Mouse (Mus musculus) embryonic stem cell, embryonic (primary cell): ENCODE results near the gene Bcar3.
"Not testable (repeated sequence)": the region's sequence is repeated elsewhere in the genome, so short reads cannot be mapped to it uniquely, and the experiment has no call there.

Experiments used
- CTCF ChIA-PET, 4 experiments: fragments of 300-600 bp in 2 of 4; fragments of 350-600 bp in 2 of 4; sonication (Branson Sonifier 250); formaldehyde crosslinking; loops; one replicate each; lab custom pipeline; 2022; ENCODE audit warnings: inconsistent platforms in 2 of 4; lab: Charles Lee
- POLR2A ChIA-PET, 4 experiments: fragments of 300-600 bp in 2 of 4; fragments of 350-600 bp in 2 of 4; sonication (Branson Sonifier 250); formaldehyde crosslinking; loops; one replicate each; lab custom pipeline; 2022; ENCODE audit warnings: antibody characterized with exemption in 4 of 4, inconsistent platforms in 1 of 4; lab: Charles Lee

Gene Bcar3

GRCm38 (mm10) chr3:122293954-122294850 lies at the start of gene Bcar3:
Bcar3 (plus strand) TSS chr3:122294136.
- POLR2A ChIA-PET = interaction anchor here in 3 of 4 experiments (0.6 to 8.5 kb wide), 25 partner anchors 13 to 983 kb away, joined by 3 to 73 read pairs (median 4); partner anchors contain the start of gene Dnttip2 (in 1 of the 3)

GRCm38 (mm10) chr3:122244759-122245158 lies 49.2 kb upstream of the Bcar3 start:
- CTCF ChIA-PET = interaction anchor here in 1 of 4 experiments (0.7 kb wide), 1 partner anchor 75 kb away, joined by 3 read pairs; no protein-coding TSS in a partner anchor
- POLR2A ChIA-PET = interaction anchor here in 1 of 4 experiments (1.0 to 3.5 kb wide), 3 partner anchors 12 to 1264 kb away, joined by 3 to 17 read pairs (median 8); no protein-coding TSS in a partner anchor

More at GRCm38 (mm10) chr3:122293954-122294850, at the start of gene Bcar3:
- CTCF ChIA-PET = interaction anchor here in 2 of 4 experiments (0.6 to 2.4 kb wide), 17 partner anchors 18 to 613 kb away, joined by 3 to 11 read pairs (median 3); partner anchors contain the start of gene Dnttip2 (in 1 of the 2)

- CTCF ChIA-PET = interaction anchor here (0.6 to 1.2 kb wide), 6 partner anchors 11 to 190 kb away, joined by 3 to 5 read pairs (median 3); no protein-coding TSS in a partner anchor
- POLR2A ChIA-PET = interaction anchor here in 3 of 4 experiments (1.0 to 3.5 kb wide), 13 partner anchors 9 to 1263 kb away, joined by 3 to 17 read pairs (median 4); partner anchors contain the start of gene Dnttip2 (in 2 of the 3)
Observed at GRCm38 (mm10) chr3:122245215-122245877, 48.6 kb upstream of the Bcar3 start, which contains the start of gene Gclm. Gclm (plus strand) TSS chr3:122245557.

DNA sequence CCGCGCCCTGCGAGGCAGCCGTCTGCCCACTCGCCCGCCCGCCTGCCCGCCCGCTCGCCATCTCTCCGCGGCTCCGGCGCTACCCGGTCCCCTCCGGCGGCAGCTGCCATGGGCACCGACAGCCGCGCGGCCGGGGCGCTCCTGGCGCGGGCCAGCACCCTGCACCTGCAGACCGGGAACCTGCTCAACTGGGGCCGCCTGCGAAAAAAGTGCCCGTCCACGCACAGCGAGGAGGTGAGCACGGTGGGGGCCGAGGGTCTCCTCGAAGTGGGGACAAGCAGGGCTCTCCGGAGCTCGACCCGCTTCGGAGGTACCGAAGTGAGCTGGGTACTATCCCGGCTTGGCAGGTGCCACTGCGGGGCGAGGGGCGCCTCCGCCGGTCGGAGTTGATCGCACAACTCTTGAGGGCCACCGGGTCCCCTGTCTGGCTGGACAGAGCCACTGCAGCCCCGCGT lies 48.0 kb upstream of the Bcar3 start:
- ChIA-PET POLR2A (interaction anchor here in 3 of 4 experiments (0.7 to 3.5 kb wide), 16 partner anchors 8 to 1263 kb away, joined by 3 to 17 read pairs (median 4); partner anchors contain the start of gene Dnttip2 (in 2 of the 3)), CTCF (interaction anchor here in 3 of 4 experiments (0.6 to 1.2 kb wide), 4 partner anchors 10 to 76 kb away, joined by 3 read pairs; no protein-coding TSS in a partner anchor)

- ChIA-PET CTCF (interaction anchor here in 2 of 4 experiments (1.1 to 1.2 kb wide), 2 partner anchors 9 to 76 kb away, joined by 3 read pairs; no protein-coding TSS in a partner anchor), POLR2A (interaction anchor here in 3 of 4 experiments (0.6 to 3.5 kb wide), 17 partner anchors 8 to 1262 kb away, joined by 3 to 17 read pairs (median 4); partner anchors contain the start of gene Dnttip2 (in 2 of the 3))
Observed at GRCm38 (mm10) chr3:122246406-122246805, 47.5 kb upstream of the Bcar3 start.

- CTCF ChIA-PET = no interaction called here
- POLR2A ChIA-PET = interaction anchor here in 3 of 4 experiments (0.5 to 3.5 kb wide), 15 partner anchors 9 to 975 kb away, joined by 3 to 17 read pairs (median 4); partner anchors contain the start of gene Dnttip2 (in 2 of the 3)
Observed at GRCm38 (mm10) chr3:122246986-122247767, 46.8 kb upstream of the Bcar3 start.

- ChIA-PET CTCF (no interaction called here), POLR2A (interaction anchor here in 3 of 4 experiments (0.5 to 3.5 kb wide), 8 partner anchors 9 to 895 kb away, joined by 3 to 17 read pairs (median 5); partner anchors contain the start of gene Dnttip2 (in 2 of the 3))
Observed at GRCm38 (mm10) chr3:122247768-122248100, 46.2 kb upstream of the Bcar3 start.

DNA sequence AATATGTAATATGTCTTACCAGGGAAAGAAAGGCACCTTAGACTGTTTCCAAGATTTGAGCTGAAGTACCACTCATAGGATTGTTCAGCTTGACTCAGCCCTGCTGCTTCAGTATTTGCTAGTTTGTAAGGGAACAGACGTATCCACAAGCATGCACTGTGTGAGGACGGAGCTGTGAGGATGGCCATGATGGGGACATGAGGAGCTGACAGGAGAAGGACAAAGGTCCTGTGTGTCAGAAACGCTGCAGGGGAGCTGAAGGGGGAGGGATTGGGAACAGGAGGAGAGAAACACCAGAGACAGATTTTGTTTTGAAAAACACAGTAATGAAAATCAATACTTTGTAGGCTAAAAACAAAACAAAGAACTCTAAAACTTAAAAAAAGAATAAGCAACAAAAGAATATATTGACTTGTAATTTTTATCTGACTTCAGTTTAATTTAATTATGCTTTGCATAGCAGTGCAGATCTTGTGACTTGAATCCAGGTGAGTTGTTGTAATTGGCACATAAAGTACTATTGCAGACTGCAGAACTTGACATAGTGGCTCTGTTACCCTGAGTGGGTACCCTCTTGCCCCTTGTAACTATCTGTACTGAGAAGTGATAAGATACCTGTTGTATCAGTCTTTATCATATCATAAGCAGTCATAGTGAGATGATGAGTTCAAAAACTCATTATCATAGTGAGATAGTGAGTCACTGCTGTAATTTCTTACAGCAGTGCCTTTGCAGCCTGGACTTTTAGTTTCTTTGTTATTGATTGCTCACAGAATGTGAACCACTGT lies 41.3 kb upstream of the Bcar3 start:
- POLR2A ChIA-PET = interaction anchor here in 2 of 4 experiments (0.6 to 1.6 kb wide), 3 partner anchors 9 to 366 kb away, joined by 3 to 5 read pairs (median 3); no protein-coding TSS in a partner anchor
- CTCF ChIA-PET = no interaction called here

DNA sequence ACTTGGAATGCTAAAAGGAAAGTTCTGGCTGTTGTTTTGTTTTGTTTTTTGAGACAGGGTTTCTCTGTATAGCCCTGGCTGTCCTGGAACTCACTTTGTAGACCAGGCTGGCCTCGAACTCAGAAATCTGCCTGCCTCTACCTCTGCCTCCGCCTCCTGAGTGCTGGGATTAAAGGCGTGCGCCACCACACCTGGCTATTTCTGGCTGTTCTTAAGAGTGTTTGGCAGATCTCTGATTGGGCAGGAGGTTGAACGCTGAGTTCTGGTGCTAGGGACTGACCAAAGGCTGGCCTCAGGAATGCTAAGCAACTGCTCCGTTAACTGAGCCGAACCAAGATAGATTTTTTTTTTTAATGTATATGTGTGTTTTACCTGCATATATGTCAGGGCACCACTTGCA lies 39.9 kb upstream of the Bcar3 start:
- CTCF ChIA-PET = not testable (repeated sequence)
- POLR2A ChIA-PET = interaction anchor here in 2 of 4 experiments (0.9 to 3.0 kb wide), 6 partner anchors 8 to 106 kb away, joined by 3 to 15 read pairs (median 3); partner anchors contain the start of gene Gclm (in 1 of the 2)

- POLR2A ChIA-PET = interaction anchor here in 3 of 4 experiments (0.6 to 2.8 kb wide), 7 partner anchors 11 to 128 kb away, joined by 3 to 11 read pairs (median 4); partner anchors contain the start of gene Bcar3 (in 1 of the 3)
- CTCF ChIA-PET = interaction anchor here in 3 of 4 experiments (0.6 to 1.2 kb wide), 5 partner anchors 17 to 305 kb away, joined by 4 to 9 read pairs (median 5); no protein-coding TSS in a partner anchor
Observed at GRCm38 (mm10) chr3:122269986-122270385, 23.9 kb upstream of the Bcar3 start.

DNA sequence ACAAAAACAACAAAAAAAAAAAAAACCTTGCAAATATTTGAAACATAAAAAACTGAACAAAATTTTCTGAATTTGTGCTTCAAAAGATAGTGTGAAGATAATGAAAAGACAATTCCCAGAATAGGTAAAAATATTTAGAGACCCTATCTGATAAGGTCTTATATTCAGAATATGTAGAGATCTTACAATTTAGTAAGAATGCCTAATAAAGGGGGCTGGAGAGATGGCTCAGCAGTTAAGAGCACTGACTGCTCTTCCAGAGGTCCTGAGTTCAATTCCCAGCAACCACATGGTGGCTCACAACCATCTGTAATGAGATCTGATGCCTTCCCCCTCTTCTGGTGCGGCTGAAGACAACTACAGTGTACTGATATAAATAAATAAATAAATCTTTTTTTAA lies 21.4 kb upstream of the Bcar3 start:
- POLR2A ChIA-PET = interaction anchor here in 1 of 4 experiments (0.7 kb wide), 1 partner anchor 20 kb away, joined by 3 read pairs; no protein-coding TSS in a partner anchor
- CTCF ChIA-PET = not testable (repeated sequence)

- CTCF ChIA-PET = interaction anchor here in 2 of 4 experiments (0.6 to 1.0 kb wide), 3 partner anchors 20 to 104 kb away, joined by 3 read pairs; partner anchors contain the start of gene Bcar3 (in 1 of the 2)
- POLR2A ChIA-PET = interaction anchor here (0.5 to 1.6 kb wide), 37 partner anchors 8 to 1395 kb away, joined by 3 to 13 read pairs (median 4); partner anchors contain the start of genes Gclm (in 2 of the 4), Arhgap29 (in 1 of the 4) and Bcar3 (in 1 of the 4)
Observed at GRCm38 (mm10) chr3:122273407-122274240, 20.3 kb upstream of the Bcar3 start.

DNA sequence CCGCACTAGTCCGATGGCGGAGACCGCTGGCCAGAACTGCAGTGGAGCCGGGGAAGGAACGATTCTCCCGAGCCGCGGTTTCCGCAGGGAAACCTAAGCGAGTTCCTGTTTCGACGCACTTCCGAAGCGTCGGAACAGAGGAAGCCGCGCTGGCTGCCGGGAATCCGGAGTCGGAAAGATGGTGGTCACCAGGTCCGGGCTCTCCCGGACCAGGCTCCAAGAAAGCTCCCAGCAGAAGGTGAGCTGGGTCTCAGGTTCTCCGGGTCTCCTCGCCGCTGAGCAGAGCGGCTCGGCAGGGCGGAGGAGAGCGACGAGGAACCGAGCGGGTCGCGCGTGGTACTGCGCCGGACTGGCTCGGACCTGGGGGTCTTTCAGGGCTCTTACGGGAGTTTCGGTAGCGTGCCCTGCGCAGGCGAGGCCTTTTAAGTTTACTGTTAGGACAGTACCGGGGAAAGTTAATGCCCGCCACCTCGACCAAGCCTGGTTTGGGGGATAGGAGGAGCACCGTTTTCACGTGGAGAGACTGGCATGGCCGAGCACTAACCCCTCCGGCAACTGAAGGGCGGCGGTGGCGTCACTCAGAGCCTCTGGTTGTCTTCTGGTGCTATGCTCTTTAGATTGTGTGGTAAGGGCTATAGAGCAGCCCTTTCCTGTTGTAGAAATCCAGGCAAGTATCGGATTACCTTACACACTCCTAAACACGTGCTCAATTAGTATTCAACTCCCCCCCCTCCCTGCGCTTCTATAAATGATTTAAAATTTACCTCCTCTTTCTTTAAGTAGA lies 19.5 kb upstream of the Bcar3 start, which contains the start of gene Dnttip2:
TSS of gene Dnttip2 (plus strand) at position 148 of the 784 bp plus-strand sequence.
- CTCF ChIA-PET = interaction anchor here in 1 of 4 experiments (0.6 to 1.0 kb wide), 2 partner anchors 20 to 105 kb away, joined by 3 read pairs; partner anchors contain the start of gene Bcar3
- POLR2A ChIA-PET = interaction anchor here (0.5 to 1.6 kb wide), 35 partner anchors 8 to 1396 kb away, joined by 3 to 13 read pairs (median 4); partner anchors contain the start of genes Gclm (in 2 of the 4), Arhgap29 (in 1 of the 4), Bcar3 (in 1 of the 4) and Cnn3 (in 1 of the 4)

- ChIA-PET POLR2A (interaction anchor here in 2 of 4 experiments (0.7 to 1.6 kb wide), 2 partner anchors 12 to 29 kb away, joined by 3 to 6 read pairs; partner anchors contain the start of gene Gclm (in 1 of the 2)), CTCF (no interaction called here)
Observed at GRCm38 (mm10) chr3:122275111-122275510, 18.8 kb upstream of the Bcar3 start.
